Mouse (Mus musculus) intestine, embryonic 15.5 days (tissue): Measurements from ENCODE around the gene 2410004B18Rik. TPM values are rescaled to one million over a fixed set of nuclear protein-coding genes. Genes with fewer than 3 reads are reported as not detected.

Experiments
- ATAC-seq: fragments of 200-750 bp; cut with Nextera tagmentation; 2 replicates; pipeline ENCODE4 v1.8.0; 2017; ENCODE audit warnings: moderate TSS enrichment, moderate library complexity
- H3K27ac ChIP-seq: fragments of 300-500 bp; sonication (generic); 2 replicates; pipeline ENCODE4 v1.5.1; 2015; ENCODE audit warnings: mild to moderate bottlenecking, inconsistent platforms
- H3K27me3 ChIP-seq: fragments of 300-500 bp; sonication (generic); replicated peaks from 2 replicates; pipeline ENCODE4 v1.6.1; 2015; ENCODE audit warnings: inconsistent platforms
- H3K36me3 ChIP-seq: fragments of 300-500 bp; sonication (generic); 2 replicates; pipeline ENCODE4 v1.6.1; 2015; ENCODE audit warnings: inconsistent platforms
- H3K4me1 ChIP-seq: fragments of 300-500 bp; sonication (generic); replicated peaks from 2 replicates; pipeline ENCODE4 v1.6.1; 2015; ENCODE audit warnings: inconsistent platforms
- H3K4me2 ChIP-seq: fragments of 300-500 bp; sonication (generic); replicated peaks from 2 replicates; pipeline ENCODE4 v1.6.1; 2015; ENCODE audit warnings: mild to moderate bottlenecking, inconsistent platforms
- H3K4me3 ChIP-seq: fragments of 300-500 bp; sonication (generic); replicated peaks from 2 replicates; pipeline ENCODE4 v1.5.1; 2015; ENCODE audit warnings: inconsistent platforms
- H3K9ac ChIP-seq: fragments of 300-500 bp; sonication (generic); 2 replicates; pipeline ENCODE4 v1.6.1; 2015; ENCODE audit warnings: inconsistent platforms
- H3K9me3 ChIP-seq: fragments of 300-500 bp; sonication (generic); 2 replicates; pipeline ENCODE4 v1.6.1; 2016; ENCODE audit warnings: inconsistent platforms
- WGBS: fragments of 180-500 bp; shearing (Covaris S2); methylation state at CpG from one replicate; pipeline ENCODE4 v1.1.7; 2015; 5-methylcytosine and 5-hydroxymethylcytosine counted together
- polyA plus RNA-seq: library from polyadenylated mRNA; unstranded; fragments of >200 nt; fragmentation: Nextera tagmentation; extraction: Ambion mirVana; gene quantifications from 2 replicates; pipeline ENCODE4 v1.2.1, GENCODE M21; 2015

2410004B18Rik gene
- polyA plus RNA-seq = 48.9 and 55.7 TPM in 2 replicates

- peak; percentile 96 for ATAC-seq
- no peaks in the 10 kb centered on the region for H3K27me3 ChIP-seq
- peak within 1 kb of the TSS; percentile 98 for H3K9ac ChIP-seq
- peak within 1 kb of the TSS; percentile 73 for H3K4me2 ChIP-seq
- peaks cover 8% of the 10 kb centered on the region; the same call in 1 of the 2 replicates for H3K36me3 ChIP-seq
- peaks cover 26% of the 10 kb centered on the region for H3K4me1 ChIP-seq
- H3K4me3 ChIP-seq = peak within 1 kb of the TSS; percentile 97
- H3K9me3 ChIP-seq = no peaks in the 10 kb centered on the region
- WGBS = 1% methylated on average over 54 of the region's 70 CpGs
- peak within 1 kb of the TSS; percentile 79; the same call in 1 of the 2 replicates for H3K27ac ChIP-seq
These were observed at the start of gene 2410004B18Rik for GRCm38 (mm10) chr3:145937505-145938404. Gene 2410004B18Rik, plus strand, starts transcription at chr3:145938014.

- Histone ChIP-seq H3K27ac (no peak overlapping the region), H3K4me3 (no peak overlapping the region), H3K4me2 (no peak overlapping the region), H3K27me3 (no peaks in the 10 kb centered on the region), H3K4me1 (peaks cover 8% of the 10 kb centered on the region), H3K9me3 (no peaks in the 10 kb centered on the region), H3K9ac (no peak overlapping the region), H3K36me3 (no peaks in the 10 kb centered on the region)
- no peak for ATAC-seq
- WGBS = 89% methylated on average over 18 of the region's 18 CpGs
These were observed 47.3 kb upstream of the 2410004B18Rik start for GRCm38 (mm10) chr3:145890346-145891132.

- H3K27me3 ChIP-seq = no peaks in the 10 kb centered on the region
- 57% methylated on average over 3 of the region's 3 CpGs for WGBS
- no peaks in the 10 kb centered on the region for H3K4me1 ChIP-seq
- H3K36me3 ChIP-seq = no peaks in the 10 kb centered on the region
- no peak for ATAC-seq
- H3K4me2 ChIP-seq = no peak overlapping the region
- no peak overlapping the region for H3K27ac ChIP-seq
- no peaks in the 10 kb centered on the region for H3K9me3 ChIP-seq
- no peak overlapping the region for H3K4me3 ChIP-seq
- H3K9ac ChIP-seq = no peak overlapping the region
These were observed 45.4 kb upstream of the 2410004B18Rik start for GRCm38 (mm10) chr3:145892451-145892850.

- no peaks in the 10 kb centered on the region for H3K27me3 ChIP-seq
- H3K9ac ChIP-seq = no peak overlapping the region
These were observed 43.7 kb upstream of the 2410004B18Rik start for GRCm38 (mm10) chr3:145894131-145894530.

GRCm38 (mm10) chr3:145897749-145898148, 40.1 kb upstream of the 2410004B18Rik start:
- no peak overlapping the region for H3K4me3 ChIP-seq
- H3K4me1 ChIP-seq = no peaks in the 10 kb centered on the region
- no peak overlapping the region for H3K27ac ChIP-seq
- no peak overlapping the region for H3K9ac ChIP-seq
- ATAC-seq = no peak
- H3K4me2 ChIP-seq = no peak overlapping the region
- 81% methylated on average over 11 of the region's 11 CpGs for WGBS
- H3K27me3 ChIP-seq = no peaks in the 10 kb centered on the region
- H3K36me3 ChIP-seq = no peaks in the 10 kb centered on the region
- no peaks in the 10 kb centered on the region for H3K9me3 ChIP-seq

More at GRCm38 (mm10) chr3:145894131-145894530, 43.7 kb upstream of the 2410004B18Rik start:
- no peaks in the 10 kb centered on the region for H3K4me1 ChIP-seq
- no peak overlapping the region for H3K27ac ChIP-seq
- ATAC-seq = no peak
- no peaks in the 10 kb centered on the region for H3K36me3 ChIP-seq
- WGBS = 78% methylated on average over 12 of the region's 12 CpGs
- no peak overlapping the region for H3K4me2 ChIP-seq
- H3K9me3 ChIP-seq = no peaks in the 10 kb centered on the region
- H3K4me3 ChIP-seq = no peak overlapping the region

GRCm38 (mm10) chr3:145899832-145900231, 38.0 kb upstream of the 2410004B18Rik start:
- H3K9ac ChIP-seq = no peak overlapping the region
- no peak overlapping the region for H3K4me3 ChIP-seq
- H3K27me3 ChIP-seq = no peaks in the 10 kb centered on the region
- no peak for ATAC-seq
- no peak overlapping the region for H3K27ac ChIP-seq
- H3K36me3 ChIP-seq = no peaks in the 10 kb centered on the region
- no peaks in the 10 kb centered on the region for H3K9me3 ChIP-seq
- H3K4me2 ChIP-seq = no peak overlapping the region
- 73% methylated on average over 8 of the region's 8 CpGs for WGBS
- H3K4me1 ChIP-seq = no peaks in the 10 kb centered on the region

- Histone ChIP-seq H3K4me2 (no peak overlapping the region), H3K27me3 (no peaks in the 10 kb centered on the region), H3K36me3 (no peaks in the 10 kb centered on the region), H3K27ac (no peak overlapping the region), H3K4me3 (no peak overlapping the region), H3K9me3 (no peaks in the 10 kb centered on the region), H3K4me1 (no peaks in the 10 kb centered on the region; the same call in 1 of the 2 replicates), H3K9ac (no peak overlapping the region)
- no peak for ATAC-seq
- WGBS = 93% methylated on average over 8 of the region's 8 CpGs
These were observed 34.3 kb upstream of the 2410004B18Rik start for GRCm38 (mm10) chr3:145903530-145903929.

GRCm38 (mm10) chr3:145904850-145905776, 32.7 kb upstream of the 2410004B18Rik start:
- Histone ChIP-seq H3K4me1 (no peaks in the 10 kb centered on the region; the same call in 1 of the 2 replicates), H3K9me3 (no peaks in the 10 kb centered on the region), H3K4me2 (peak overlapping the region; percentile 35; the same call in 1 of the 2 replicates), H3K36me3 (no peaks in the 10 kb centered on the region), H3K27ac (no peak overlapping the region), H3K9ac (no peak overlapping the region), H3K4me3 (no peak overlapping the region), H3K27me3 (no peaks in the 10 kb centered on the region)
- WGBS = 52% methylated on average over 22 of the region's 22 CpGs
- ATAC-seq = peak; percentile 28; the same call in 1 of the 2 replicates

- H3K9me3 ChIP-seq = no peaks in the 10 kb centered on the region
- no peak overlapping the region for H3K9ac ChIP-seq
- H3K4me2 ChIP-seq = no peak overlapping the region
- no peaks in the 10 kb centered on the region; the same call in 1 of the 2 replicates for H3K4me1 ChIP-seq
- H3K4me3 ChIP-seq = no peak overlapping the region
- H3K27ac ChIP-seq = no peak overlapping the region
- H3K36me3 ChIP-seq = no peaks in the 10 kb centered on the region
- ATAC-seq = no peak
- 88% methylated on average over 9 of the region's 9 CpGs for WGBS
- no peaks in the 10 kb centered on the region for H3K27me3 ChIP-seq
These were observed 31.2 kb upstream of the 2410004B18Rik start for GRCm38 (mm10) chr3:145906582-145906981.

- no peak overlapping the region for H3K27ac ChIP-seq
- H3K9ac ChIP-seq = no peak overlapping the region
- H3K9me3 ChIP-seq = no peaks in the 10 kb centered on the region
- H3K4me2 ChIP-seq = no peak overlapping the region
- no peaks in the 10 kb centered on the region for H3K27me3 ChIP-seq
- WGBS = 82% methylated on average over 7 of the region's 7 CpGs
- H3K4me1 ChIP-seq = no peaks in the 10 kb centered on the region
- ATAC-seq = no peak
- H3K36me3 ChIP-seq = no peaks in the 10 kb centered on the region
- no peak overlapping the region for H3K4me3 ChIP-seq
These were observed 25.3 kb upstream of the 2410004B18Rik start for GRCm38 (mm10) chr3:145912512-145912911.

- no peak for ATAC-seq
- no peak overlapping the region for H3K4me3 ChIP-seq
- 74% methylated on average over 6 of the region's 6 CpGs for WGBS
These were observed 24.6 kb upstream of the 2410004B18Rik start for GRCm38 (mm10) chr3:145913263-145913662.

More at GRCm38 (mm10) chr3:145913263-145913662, 24.6 kb upstream of the 2410004B18Rik start:
- H3K9ac ChIP-seq = no peak overlapping the region
- no peaks in the 10 kb centered on the region for H3K27me3 ChIP-seq
- no peaks in the 10 kb centered on the region for H3K36me3 ChIP-seq
- H3K9me3 ChIP-seq = no peaks in the 10 kb centered on the region
- no peak overlapping the region for H3K27ac ChIP-seq
- H3K4me1 ChIP-seq = no peaks in the 10 kb centered on the region
- H3K4me2 ChIP-seq = no peak overlapping the region
